Mouse (Mus musculus) mouse trophoblast stem cell (cell line): ENCODE data around the gene Mamdc2.
"Not testable (repeated sequence)": the region's sequence is repeated elsewhere in the genome, so short reads cannot be mapped to it uniquely, and the experiment has no call there.

Source experiments
- in situ Hi-C, 2 experiments: fragments of 300-500 bp; cut with MseI, MboI; formaldehyde crosslinking; loops; 2 replicates in 1 of 2; 3 replicates in 1 of 2; pipeline ENCODE4 v1.15.1; 2025

Gene Mamdc2

GRCm38 (mm10) chr19:23447988-23448497 lies at the start of gene Mamdc2:
Gene Mamdc2 (minus strand): TSS chr19:23448442.
- in situ Hi-C loops = no loop called here

- in situ Hi-C loops = no loop called here
Measured at GRCm38 (mm10) chr19:23498011-23498410, 49.8 kb upstream of the Mamdc2 start.

GRCm38 (mm10) chr19:23497171-23497917 lies 49.1 kb upstream of the Mamdc2 start:
- in situ Hi-C loops = no loop called here

GRCm38 (mm10) chr19:23496536-23496935 lies 48.3 kb upstream of the Mamdc2 start:
- in situ Hi-C loops = no loop called here

- in situ Hi-C loops = no loop called here
Measured at GRCm38 (mm10) chr19:23492663-23493062, 44.4 kb upstream of the Mamdc2 start.

- in situ Hi-C loops = not testable (repeated sequence)
Measured at GRCm38 (mm10) chr19:23490703-23491102, 42.5 kb upstream of the Mamdc2 start.

GRCm38 (mm10) chr19:23489780-23490179 lies 41.5 kb upstream of the Mamdc2 start:
- in situ Hi-C loops = no loop called here

- in situ Hi-C loops = no loop called here
Measured at GRCm38 (mm10) chr19:23487421-23487820, 39.2 kb upstream of the Mamdc2 start.

- in situ Hi-C loops = no loop called here
Measured at GRCm38 (mm10) chr19:23486631-23487270, 38.5 kb upstream of the Mamdc2 start.

GRCm38 (mm10) chr19:23485940-23486600 lies 37.8 kb upstream of the Mamdc2 start:
- in situ Hi-C loops = no loop called here

GRCm38 (mm10) chr19:23482571-23482970 lies 34.3 kb upstream of the Mamdc2 start:
- in situ Hi-C loops = not testable (repeated sequence)

GRCm38 (mm10) chr19:23479597-23479967 lies 31.3 kb upstream of the Mamdc2 start:
- in situ Hi-C loops = no loop called here

GRCm38 (mm10) chr19:23478895-23479596 lies 30.8 kb upstream of the Mamdc2 start:
- in situ Hi-C loops = no loop called here

- in situ Hi-C loops = no loop called here
Measured at GRCm38 (mm10) chr19:23477826-23478225, 29.6 kb upstream of the Mamdc2 start.

- in situ Hi-C loops = no loop called here
Measured at GRCm38 (mm10) chr19:23467866-23468265, 19.6 kb upstream of the Mamdc2 start.

GRCm38 (mm10) chr19:23467011-23467410 lies 18.8 kb upstream of the Mamdc2 start:
- in situ Hi-C loops = no loop called here

- in situ Hi-C loops = no loop called here
Measured at GRCm38 (mm10) chr19:23457492-23457891, 9.2 kb upstream of the Mamdc2 start.

- in situ Hi-C loops = no loop called here
Measured at GRCm38 (mm10) chr19:23451361-23451760, 3.1 kb upstream of the Mamdc2 start.

GRCm38 (mm10) chr19:23447221-23447987 lies 838 bp downstream of the Mamdc2 start:
- in situ Hi-C loops = no loop called here

- in situ Hi-C loops = no loop called here
Measured at GRCm38 (mm10) chr19:23444910-23445845, 3.1 kb downstream of the Mamdc2 start.
